Mouse (Mus musculus) kidney, adult 18-20 months (tissue): Measurements from ENCODE around the gene Thbs1.

Experiments
- DNase-seq: peaks from one replicate; pipeline ENCODE4 v3.0.0; 2021

Thbs1 gene

DNA sequence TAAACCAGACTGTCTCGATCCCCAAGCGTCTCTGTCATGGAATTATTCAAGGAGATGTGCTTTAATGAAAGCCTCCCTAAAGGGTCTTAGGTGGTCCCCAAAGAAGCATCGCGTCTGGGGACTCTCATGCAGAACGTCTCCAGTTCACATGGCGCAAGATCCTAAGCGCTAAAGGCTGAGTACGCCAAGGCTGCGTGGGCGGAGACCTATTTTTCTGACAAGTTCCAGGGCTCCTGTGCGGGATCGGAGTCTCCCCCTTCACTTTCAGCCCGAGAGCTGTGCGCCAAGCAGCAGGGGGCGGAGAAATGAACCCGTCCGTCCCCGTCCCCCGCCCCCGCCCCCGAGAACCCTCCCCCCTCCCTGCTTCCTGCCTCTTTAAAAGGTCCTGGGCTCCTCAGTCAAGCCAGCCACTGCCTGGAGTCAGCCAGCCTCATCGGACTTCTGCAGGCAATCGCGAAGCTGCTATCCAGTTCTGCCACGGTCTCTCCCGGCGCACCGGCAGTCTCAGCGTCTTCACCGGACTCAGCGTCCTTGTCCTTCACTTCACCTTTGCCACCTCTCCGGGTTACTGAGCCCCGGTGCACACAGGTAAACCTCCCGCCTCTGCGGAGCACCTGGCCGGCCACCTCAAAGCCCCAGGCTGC lies at the start of gene Thbs1:
Gene Thbs1, plus strand, starts transcription at position 389 of the 644 bp plus-strand sequence.
- DNase-seq, result peak; percentile 84

GRCm38 (mm10) chr2:118064121-118064764 lies 47.4 kb upstream of the Thbs1 start:
- no peak for DNase-seq

- DNase-seq, result no peak
Measured at GRCm38 (mm10) chr2:118066065-118066770, 45.5 kb upstream of the Thbs1 start.

DNA sequence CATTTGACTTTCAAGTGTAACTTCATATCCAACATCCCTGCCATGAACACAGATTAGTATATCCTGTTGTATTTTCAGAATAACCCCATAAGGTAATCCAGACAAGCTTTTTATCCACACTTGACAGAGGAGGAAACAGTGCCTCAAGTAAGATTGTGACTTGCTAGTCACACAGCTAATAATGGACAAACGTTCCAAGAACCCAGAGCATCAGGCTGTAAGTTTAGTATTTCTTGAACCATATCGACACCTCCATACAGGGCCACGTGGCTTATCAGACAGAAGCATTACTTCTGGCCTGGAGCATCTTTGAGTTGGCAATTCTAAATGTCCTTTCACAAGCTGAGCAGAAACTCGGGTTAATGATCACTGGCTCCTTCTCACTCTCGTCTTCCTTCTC lies 41.7 kb upstream of the Thbs1 start:
- no peak for DNase-seq

- no peak for DNase-seq
Measured at GRCm38 (mm10) chr2:118072811-118073372, 38.8 kb upstream of the Thbs1 start.

- DNase-seq, result no peak
Measured at GRCm38 (mm10) chr2:118074030-118074429, 37.6 kb upstream of the Thbs1 start.

DNA sequence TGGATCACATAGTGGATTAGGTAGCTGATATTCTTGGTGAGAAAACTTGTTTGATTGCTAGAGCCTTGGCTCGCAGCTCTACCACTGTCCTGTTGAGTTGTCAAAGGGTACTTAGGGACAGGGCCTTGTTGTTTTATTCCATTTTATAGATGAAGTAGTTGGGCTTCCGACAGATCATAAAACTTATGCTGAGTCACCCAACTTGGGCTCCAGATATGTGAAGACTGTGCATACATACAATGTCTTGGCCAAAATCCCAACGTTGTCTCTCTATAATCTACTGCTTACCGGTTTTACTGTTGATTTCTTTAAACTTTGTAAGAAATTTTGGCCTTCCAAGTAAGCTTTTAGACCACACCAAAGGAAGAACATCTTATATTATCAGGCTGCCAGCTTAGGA lies 36.5 kb upstream of the Thbs1 start:
- DNase-seq, result no peak

DNA sequence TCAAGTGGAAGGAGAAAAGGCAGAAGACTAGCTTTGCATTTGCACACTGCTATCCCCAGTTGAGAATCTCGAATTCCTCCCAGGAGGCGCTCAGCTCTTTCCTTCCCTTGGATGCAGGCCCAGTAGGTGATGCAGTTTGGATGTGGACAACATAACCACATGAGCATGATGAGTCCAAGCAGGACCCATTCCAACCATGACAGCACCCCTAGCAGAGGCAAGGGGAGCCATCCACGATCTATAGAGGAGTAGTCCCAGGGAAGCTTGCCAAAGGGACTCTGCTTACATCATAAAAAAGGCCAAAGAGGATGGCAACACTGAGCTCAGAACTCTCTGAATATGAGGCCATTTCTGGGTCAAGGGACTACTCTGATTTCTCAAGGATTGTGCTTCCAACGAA lies 32.5 kb upstream of the Thbs1 start:
- no peak for DNase-seq

DNA sequence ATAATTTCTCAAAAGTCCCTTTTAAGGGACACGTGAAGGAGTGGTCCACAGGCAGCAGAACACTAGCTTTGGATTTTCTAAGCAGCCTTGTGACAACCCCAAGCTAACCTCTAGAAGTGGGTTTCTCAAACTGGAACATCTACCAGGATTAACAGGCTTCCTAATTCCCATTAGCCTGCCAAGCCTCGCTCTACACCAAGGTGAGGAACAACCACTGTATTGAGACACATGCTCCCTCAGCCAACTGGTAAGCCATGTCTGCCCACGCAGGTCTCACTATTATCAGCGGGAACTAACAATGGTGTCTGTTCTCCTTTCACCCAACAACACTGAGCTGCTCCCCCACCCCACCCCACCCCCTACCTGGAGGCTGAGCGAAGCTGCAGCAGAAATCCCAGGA lies 30.1 kb upstream of the Thbs1 start:
- DNase-seq, result no peak

GRCm38 (mm10) chr2:118083652-118084051 lies 28.0 kb upstream of the Thbs1 start:
- DNase-seq, result no peak

DNA sequence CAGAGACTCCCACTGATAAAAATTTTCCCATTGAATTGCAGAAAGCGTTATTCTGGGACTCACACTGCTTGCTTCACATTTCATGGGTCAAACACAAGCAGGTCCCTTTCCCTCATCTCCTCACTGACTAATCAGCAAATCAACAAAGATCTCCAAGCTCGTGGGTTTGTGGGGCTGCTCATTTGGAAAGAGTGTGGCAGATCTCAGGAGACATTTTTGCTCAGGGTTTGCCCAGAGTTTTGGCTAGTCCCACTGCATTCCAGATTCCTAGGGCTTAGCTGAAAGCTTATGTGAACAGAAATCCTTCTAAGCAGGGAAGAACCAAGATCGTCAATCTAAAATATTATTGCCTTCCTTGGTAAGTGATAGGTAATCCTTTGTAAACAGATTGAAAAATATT lies 27.0 kb upstream of the Thbs1 start:
- DNase-seq, result no peak

- DNase-seq, result no peak
Measured at GRCm38 (mm10) chr2:118085647-118086046, 26.0 kb upstream of the Thbs1 start.

GRCm38 (mm10) chr2:118087044-118087726 lies 24.5 kb upstream of the Thbs1 start:
- no peak for DNase-seq

GRCm38 (mm10) chr2:118091226-118091625 lies 20.4 kb upstream of the Thbs1 start:
- DNase-seq, result no peak

GRCm38 (mm10) chr2:118099104-118099503 lies 12.6 kb upstream of the Thbs1 start:
- DNase-seq, result no peak

- no peak for DNase-seq
Measured at GRCm38 (mm10) chr2:118102169-118102568, 9.5 kb upstream of the Thbs1 start.

- DNase-seq, result no peak
Measured at GRCm38 (mm10) chr2:118110225-118110915, 1.3 kb upstream of the Thbs1 start.

- peak; percentile 91 for DNase-seq
Measured at GRCm38 (mm10) chr2:118111116-118111487, 574 bp upstream of the Thbs1 start.

- no peak for DNase-seq
Measured at GRCm38 (mm10) chr2:118112438-118112837, 762 bp downstream of the Thbs1 start.

DNA sequence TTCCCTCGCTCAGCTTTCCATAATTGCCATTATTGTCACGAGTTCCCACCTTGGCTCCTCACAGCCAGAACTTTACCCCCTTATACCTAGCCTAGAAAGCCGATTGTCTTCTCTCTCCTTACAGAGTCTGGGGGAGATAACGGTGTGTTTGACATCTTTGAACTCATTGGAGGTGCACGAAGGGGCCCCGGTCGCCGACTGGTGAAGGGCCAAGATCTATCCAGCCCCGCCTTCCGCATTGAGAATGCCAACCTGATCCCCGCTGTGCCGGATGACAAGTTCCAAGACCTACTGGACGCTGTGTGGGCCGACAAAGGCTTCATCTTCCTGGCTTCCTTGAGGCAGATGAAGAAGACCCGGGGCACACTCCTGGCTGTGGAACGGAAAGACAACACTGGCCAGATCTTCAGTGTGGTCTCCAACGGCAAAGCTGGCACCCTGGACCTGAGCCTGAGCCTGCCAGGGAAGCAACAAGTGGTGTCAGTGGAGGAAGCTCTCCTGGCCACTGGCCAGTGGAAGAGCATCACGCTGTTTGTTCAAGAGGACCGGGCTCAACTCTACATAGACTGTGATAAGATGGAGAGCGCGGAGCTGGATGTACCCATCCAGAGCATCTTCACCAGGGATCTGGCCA lies 1.3 kb downstream of the Thbs1 start:
- DNase-seq, result peak; percentile 39

DNA sequence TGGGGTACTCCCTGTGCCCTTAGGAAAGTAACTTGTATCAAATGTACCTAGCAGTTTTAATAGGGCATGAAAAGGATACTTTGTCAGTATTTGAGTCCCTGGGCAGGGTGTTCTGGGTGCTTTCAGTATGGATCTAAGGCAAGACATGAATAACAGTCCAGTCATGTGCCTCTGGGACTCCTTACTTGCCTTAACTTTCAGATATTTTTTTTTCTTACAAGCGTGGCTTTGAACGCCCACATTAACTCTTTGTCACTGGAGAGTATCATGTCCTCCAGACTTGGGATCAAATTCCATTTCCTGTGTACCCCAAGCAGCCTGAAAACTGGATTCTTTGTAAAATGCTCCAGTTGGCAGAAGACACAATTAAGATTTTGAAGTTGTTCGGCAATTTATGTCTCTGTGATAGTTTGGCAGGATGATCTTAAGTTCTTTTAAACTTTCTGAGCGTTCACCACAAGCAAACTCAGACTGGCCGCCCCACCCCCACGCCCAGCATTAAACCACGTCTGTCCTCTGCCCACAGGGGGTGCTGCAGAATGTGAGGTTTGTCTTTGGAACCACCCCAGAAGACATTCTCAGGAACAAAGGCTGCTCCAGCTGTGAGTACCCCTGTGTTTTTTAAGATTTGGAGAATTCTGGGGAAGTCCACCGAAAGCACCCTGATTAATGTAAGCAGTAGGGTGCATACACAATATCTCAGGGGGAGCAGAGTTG lies 2.3 kb downstream of the Thbs1 start:
- DNase-seq, result peak; percentile 66
